Mouse (Mus musculus): ENCODE data around the gene Dpt.

The Dpt gene

GRCm38 (mm10) chr1:164821821-164822220, 25.4 kb downstream of the Dpt start:
- DNase-seq, result no peak

- no peak for DNase-seq
Observed at GRCm38 (mm10) chr1:164822268-164822667, 25.8 kb downstream of the Dpt start.

- no peak for DNase-seq
Observed at GRCm38 (mm10) chr1:164824896-164825295, 28.5 kb downstream of the Dpt start.

GRCm38 (mm10) chr1:164829881-164830280, 33.4 kb downstream of the Dpt start:
- DNase-seq, result no peak

GRCm38 (mm10) chr1:164832459-164832858, 36.0 kb downstream of the Dpt start:
- no peak for DNase-seq

GRCm38 (mm10) chr1:164848616-164849265, 52.3 kb downstream of the Dpt start:
- no peak for DNase-seq

GRCm38 (mm10) chr1:164855700-164856099, 59.3 kb downstream of the Dpt start:
- DNase-seq, result peak; percentile 6 to 24

- no peak for DNase-seq
Observed at GRCm38 (mm10) chr1:164859952-164860351, 63.5 kb downstream of the Dpt start.

- DNase-seq, result no peak
Observed at GRCm38 (mm10) chr1:164860782-164861181, 64.3 kb downstream of the Dpt start.

GRCm38 (mm10) chr1:164861501-164861900, 65.1 kb downstream of the Dpt start:
- no peak for DNase-seq

- no peak for DNase-seq
Observed at GRCm38 (mm10) chr1:164862946-164863883, 66.8 kb downstream of the Dpt start.

- DNase-seq, result no peak
Observed at GRCm38 (mm10) chr1:164864666-164865065, 68.2 kb downstream of the Dpt start.

- DNase-seq, result peak; percentile 28 to 39
Observed at GRCm38 (mm10) chr1:164870694-164871093, 74.2 kb downstream of the Dpt start.

Data from lung, postnatal 4 days (tissue).